Mouse (Mus musculus) lung, adult 2 months (tissue): ENCODE data around the gene Doc2g.
"Not testable (repeated sequence)": the region's sequence is repeated elsewhere in the genome, so short reads cannot be mapped to it uniquely, and the experiment has no call there.

Experiments used
- CTCF ChIP-seq: fragments of 200-500 bp; IDR thresholded peaks from 2 replicates; pipeline ENCODE4 v1.5.1; 2011; ENCODE audit warnings: mild to moderate bottlenecking, low read length, control low read depth; ENCODE audit not compliant: insufficient read depth
- POLR2A ChIP-seq: fragments of 200-500 bp; IDR thresholded peaks from 2 replicates; pipeline ENCODE4 v1.6.1; 2011; ENCODE audit warnings: low read depth, mild to moderate bottlenecking, control low read depth, low read length, borderline replicate concordance; ENCODE audit errors: extremely low read depth

DNA sequence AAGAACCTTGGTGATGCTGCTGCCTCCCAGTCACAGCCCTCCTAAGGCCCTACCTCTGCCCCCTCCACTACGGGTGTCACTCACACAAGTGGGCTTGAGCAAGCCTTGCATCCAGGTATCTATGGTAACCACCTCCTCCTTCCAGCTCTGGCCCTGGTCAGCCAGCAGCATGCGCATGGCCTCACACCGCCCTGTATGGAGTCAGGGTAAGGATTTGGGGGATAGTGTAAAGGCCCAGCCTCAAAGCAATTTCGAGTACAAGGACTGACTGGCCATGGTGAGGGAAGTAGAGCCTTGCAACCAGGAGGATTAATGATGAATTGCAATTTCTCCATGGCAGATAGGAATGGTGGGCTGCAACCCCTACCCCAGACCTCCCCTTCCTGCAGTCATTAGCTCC is 38.4 kb downstream of the Doc2g start:
- TF ChIP-seq CTCF, POLR2A: not testable (repeated sequence)
